Mouse (Mus musculus) embryonic facial prominence, embryonic 11.5 days (tissue): ENCODE data around the gene Eed. TPM values are rescaled to one million over a fixed set of nuclear protein-coding genes. Genes with fewer than 3 reads are reported as not detected.
A peak's percentile ranks its signal among the peaks of the same experiment; 100 is the strongest.

Experiments used
- ATAC-seq: fragments of 200-750 bp; cut with Nextera tagmentation; replicated peaks from 2 replicates; pipeline ENCODE4 v1.8.0; 2017; ENCODE audit warnings: low read depth; ENCODE audit not compliant: insufficient number of reproducible peaks, low FRiP score, low TSS enrichment
- DNase-seq: peaks from one replicate; pipeline ENCODE4 v3.0.0-alpha.2; 2015; ENCODE audit warnings: low spot score
- H3K27ac ChIP-seq: fragments of 300-500 bp; sonication (generic); replicated peaks from 2 replicates; pipeline ENCODE4 v1.5.1; 2014; ENCODE audit warnings: mild to moderate bottlenecking, low read depth, low read length, control low read depth
- H3K27me3 ChIP-seq: fragments of 300-500 bp; sonication (generic); 2 replicates; pipeline ENCODE4 v1.6.1; 2014; ENCODE audit warnings: mild to moderate bottlenecking, low read length, moderate library complexity, mixed read lengths; ENCODE audit not compliant: control insufficient read depth, insufficient read depth
- H3K36me3 ChIP-seq: fragments of 300-500 bp; sonication (generic); replicated peaks from 2 replicates; pipeline ENCODE4 v1.6.1; 2014; ENCODE audit warnings: low read depth, mild to moderate bottlenecking, low read length, moderate library complexity, mixed read lengths; ENCODE audit not compliant: control insufficient read depth, insufficient read depth
- H3K4me1 ChIP-seq: fragments of 300-500 bp; sonication (generic); 2 replicates; pipeline ENCODE4 v1.6.1; 2014; ENCODE audit warnings: low read length, mixed read lengths; ENCODE audit not compliant: control insufficient read depth, insufficient read depth
- H3K4me2 ChIP-seq: fragments of 300-500 bp; sonication (generic); 2 replicates; pipeline ENCODE4 v1.6.1; 2014; ENCODE audit warnings: low read depth, mild to moderate bottlenecking, control low read depth, low read length, moderate library complexity
- H3K4me3 ChIP-seq: fragments of 300-500 bp; sonication (generic); 2 replicates; pipeline ENCODE4 v1.5.1; 2014; ENCODE audit warnings: low read depth, low read length, control low read depth
- H3K9ac ChIP-seq: fragments of 300-500 bp; sonication (generic); replicated peaks from 2 replicates; pipeline ENCODE4 v1.6.1; 2014; ENCODE audit warnings: mild to moderate bottlenecking, control low read depth, low read length
- H3K9me3 ChIP-seq: fragments of 300-500 bp; sonication (generic); replicated peaks from 2 replicates; pipeline ENCODE4 v1.6.1; 2016; ENCODE audit warnings: mild to moderate bottlenecking, low read length, inconsistent platforms, mixed read lengths; ENCODE audit not compliant: control insufficient read depth
- WGBS: fragments of 180-500 bp; shearing (Covaris S2); extraction: QIAGEN DNeasy Blood & Tissue Kit; methylation state at CpG from one replicate; pipeline ENCODE4 v1.1.7; 2014; 5-methylcytosine and 5-hydroxymethylcytosine counted together
- polyA plus RNA-seq: library from polyadenylated mRNA; unstranded; fragments of >200 nt; fragmentation: Nextera tagmentation; extraction: Ambion mirVana; gene quantifications from 2 replicates; pipeline ENCODE4 v1.2.1, GENCODE M21; 2014

Gene Eed
- polyA plus RNA-seq, 1 experiment from 2014 or later = 100 TPM

GRCm38 (mm10) chr7:89948026-89948425 is 32.8 kb downstream of the Eed start:
- Histone ChIP-seq H3K4me3 (no peak overlapping the region), H3K27me3 (no peaks in the 10 kb centered on the region), H3K27ac (no peak overlapping the region), H3K4me1 (no peaks in the 10 kb centered on the region), H3K9ac (no peak overlapping the region), H3K9me3 (no peaks in the 10 kb centered on the region), H3K4me2 (no peak overlapping the region), H3K36me3 (no peaks in the 10 kb centered on the region)
- DNase-seq (no peak), ATAC-seq (no peak)
- WGBS = 91% methylated on average over 7 of the region's 7 CpGs

GRCm38 (mm10) chr7:89940571-89941463 is 40.0 kb downstream of the Eed start, which contains the start of gene Hikeshi:
TSS of gene Hikeshi (minus strand) at chr7:89941204.
- peak; percentile 98 for ATAC-seq
- no peaks in the 10 kb centered on the region for H3K9me3 ChIP-seq
- H3K27ac ChIP-seq = peak within 1 kb of the TSS; percentile 53
- peak; percentile 100 for DNase-seq
- no peaks in the 10 kb centered on the region for H3K4me1 ChIP-seq
- WGBS = under 1% methylated on average over 45 of the region's 45 CpGs
- peak within 1 kb of the TSS; percentile 83 for H3K4me3 ChIP-seq
- no peaks in the 10 kb centered on the region for H3K36me3 ChIP-seq
- H3K9ac ChIP-seq = peak within 1 kb of the TSS; percentile 72
- H3K27me3 ChIP-seq = no peaks in the 10 kb centered on the region
- H3K4me2 ChIP-seq = peak within 1 kb of the TSS; percentile 67

GRCm38 (mm10) chr7:89939497-89940353 is 41.1 kb downstream of the Eed start:
- Histone ChIP-seq H3K4me1 (no peaks in the 10 kb centered on the region), H3K27me3 (no peaks in the 10 kb centered on the region), H3K27ac (no peak overlapping the region), H3K9me3 (no peaks in the 10 kb centered on the region), H3K9ac (peak overlapping the region; percentile 33; the same call in 1 of the 2 replicates), H3K4me3 (peak overlapping the region; percentile 83), H3K36me3 (no peaks in the 10 kb centered on the region), H3K4me2 (peak overlapping the region; percentile 67)
- ATAC-seq (no peak), DNase-seq (peak; percentile 8)
- WGBS = 58% methylated on average over 15 of the region's 15 CpGs

GRCm38 (mm10) chr7:89923441-89924180 is 57.2 kb downstream of the Eed start:
- H3K27me3 ChIP-seq = no peaks in the 10 kb centered on the region
- H3K9ac ChIP-seq = no peak overlapping the region
- no peak overlapping the region for H3K4me3 ChIP-seq
- H3K36me3 ChIP-seq = no peaks in the 10 kb centered on the region
- H3K27ac ChIP-seq = no peak overlapping the region
- ATAC-seq (no peak), DNase-seq (no peak)
- no peak overlapping the region for H3K4me2 ChIP-seq
- no peaks in the 10 kb centered on the region for H3K4me1 ChIP-seq
- WGBS = 95% methylated on average over 15 of the region's 15 CpGs
- H3K9me3 ChIP-seq = no peaks in the 10 kb centered on the region

- H3K4me2 ChIP-seq = no peak overlapping the region
- no peak overlapping the region for H3K9ac ChIP-seq
- no peak overlapping the region for H3K4me3 ChIP-seq
- no peak overlapping the region for H3K27ac ChIP-seq
- WGBS = 93% methylated on average over 4 of the region's 4 CpGs
- H3K4me1 ChIP-seq = no peaks in the 10 kb centered on the region
- no peaks in the 10 kb centered on the region for H3K36me3 ChIP-seq
- no peaks in the 10 kb centered on the region for H3K9me3 ChIP-seq
- no peaks in the 10 kb centered on the region for H3K27me3 ChIP-seq
- ATAC-seq = no peak
- no peak for DNase-seq
Measured at GRCm38 (mm10) chr7:89917776-89918175, 63.0 kb downstream of the Eed start.

- WGBS = 78% methylated on average over 5 of the region's 5 CpGs
- no peaks in the 10 kb centered on the region for H3K27me3 ChIP-seq
- no peaks in the 10 kb centered on the region for H3K36me3 ChIP-seq
- H3K9me3 ChIP-seq = no peaks in the 10 kb centered on the region
- H3K4me3 ChIP-seq = no peak overlapping the region
- H3K9ac ChIP-seq = no peak overlapping the region
- no peak overlapping the region for H3K27ac ChIP-seq
- H3K4me1 ChIP-seq = no peaks in the 10 kb centered on the region
- ATAC-seq = no peak
- H3K4me2 ChIP-seq = no peak overlapping the region
- no peak for DNase-seq
Measured at GRCm38 (mm10) chr7:89916711-89917110, 64.1 kb downstream of the Eed start.

GRCm38 (mm10) chr7:89913432-89914158 is 67.2 kb downstream of the Eed start:
- Histone ChIP-seq H3K9me3 (no peaks in the 10 kb centered on the region), H3K27ac (no peak overlapping the region), H3K36me3 (no peaks in the 10 kb centered on the region), H3K27me3 (no peaks in the 10 kb centered on the region), H3K4me1 (no peaks in the 10 kb centered on the region), H3K9ac (no peak overlapping the region), H3K4me3 (no peak overlapping the region), H3K4me2 (no peak overlapping the region)
- no peak for DNase-seq
- 94% methylated on average over 3 of the region's 3 CpGs for WGBS
- no peak for ATAC-seq
